Mouse (Mus musculus): ENCODE data around the gene Pmp22.

Gene Pmp22

DNA sequence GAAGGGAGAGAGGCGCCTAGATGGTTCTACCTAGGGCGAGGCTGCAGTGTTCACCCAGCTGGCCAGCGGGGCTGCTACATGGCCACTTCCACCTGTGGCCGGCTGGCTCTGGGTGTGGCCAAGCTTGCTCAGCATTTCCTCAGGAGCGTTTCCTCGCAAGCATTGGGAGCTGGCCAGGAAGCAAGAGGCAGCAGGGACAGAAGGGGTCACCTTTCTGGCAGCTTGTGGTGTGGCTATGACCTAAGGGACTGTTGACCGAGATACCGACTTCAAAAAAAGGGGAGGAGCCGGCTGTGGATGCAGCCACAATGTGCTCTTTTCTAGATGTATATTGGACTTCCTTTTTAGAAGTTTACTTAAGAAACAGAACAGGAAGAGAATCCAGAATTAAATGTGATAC lies 593 bp downstream of the Pmp22 start:
- DNase-seq = no peak

- DNase-seq = no peak
Observed at GRCm38 (mm10) chr11:63129840-63130239, 1.1 kb downstream of the Pmp22 start.

- peak; percentile 67 for DNase-seq
Observed at GRCm38 (mm10) chr11:63130497-63130896, 1.7 kb downstream of the Pmp22 start.

DNA sequence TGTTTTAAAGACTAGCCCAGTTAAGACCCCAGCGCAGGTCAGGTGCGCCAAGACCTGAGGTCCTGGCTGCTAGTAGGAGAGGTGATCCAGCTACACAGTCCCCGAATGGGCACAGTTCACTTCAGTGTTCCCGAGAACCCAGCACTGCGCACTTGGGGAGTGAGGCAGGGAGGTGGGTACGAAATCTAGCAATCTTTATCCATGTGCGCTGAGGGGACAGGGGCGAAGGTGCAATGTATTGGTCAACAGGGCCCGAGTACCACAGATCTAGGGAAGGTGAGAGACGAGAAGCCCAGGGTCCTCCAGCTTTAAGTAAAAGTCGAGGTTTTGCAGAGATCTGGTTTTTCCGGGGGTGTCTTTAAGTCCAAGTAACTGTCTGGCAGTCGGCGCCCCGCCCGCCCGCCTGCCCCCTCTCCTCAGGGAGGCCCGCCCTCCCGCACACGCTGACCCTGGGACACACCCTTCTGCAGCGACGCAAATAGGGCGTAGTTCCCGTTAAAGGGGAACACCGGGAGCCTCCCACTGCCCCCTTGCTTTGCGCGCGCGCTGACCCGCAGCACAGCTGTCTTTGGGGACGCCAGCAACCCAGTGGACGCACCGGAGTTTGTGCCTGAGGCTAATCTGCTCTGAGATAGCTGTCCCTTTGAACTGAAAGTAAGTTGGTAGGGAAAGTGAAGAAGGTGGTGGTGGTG lies 2.4 kb downstream of the Pmp22 start:
- no peak for DNase-seq

DNA sequence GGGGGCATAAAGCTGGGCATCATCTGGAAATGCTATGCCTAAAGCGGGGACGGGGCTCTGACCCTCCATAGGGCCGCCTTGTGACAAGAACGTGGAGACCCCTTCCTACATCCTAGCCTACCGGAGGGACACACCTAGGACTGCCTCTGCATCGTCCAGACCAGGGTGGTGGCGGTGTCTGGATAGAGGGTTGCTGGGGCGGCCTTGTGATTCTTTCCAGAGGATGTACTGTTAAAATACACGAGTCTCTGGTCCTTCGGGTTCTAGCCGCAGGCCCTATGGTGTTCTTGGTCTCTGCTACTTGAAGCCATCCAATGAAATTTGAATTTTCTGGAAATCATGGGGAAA lies 2.9 kb downstream of the Pmp22 start:
- DNase-seq = no peak

- no peak for DNase-seq
Observed at GRCm38 (mm10) chr11:63132151-63132500, 3.3 kb downstream of the Pmp22 start.

GRCm38 (mm10) chr11:63132501-63133435 lies 4.0 kb downstream of the Pmp22 start:
- DNase-seq = peak; percentile 29

- no peak for DNase-seq
Observed at GRCm38 (mm10) chr11:63134021-63134420, 5.2 kb downstream of the Pmp22 start.

- no peak for DNase-seq
Observed at GRCm38 (mm10) chr11:63134742-63135482, 6.1 kb downstream of the Pmp22 start.

- peak; percentile 81 for DNase-seq
Observed at GRCm38 (mm10) chr11:63135622-63136021, 6.8 kb downstream of the Pmp22 start.

DNA sequence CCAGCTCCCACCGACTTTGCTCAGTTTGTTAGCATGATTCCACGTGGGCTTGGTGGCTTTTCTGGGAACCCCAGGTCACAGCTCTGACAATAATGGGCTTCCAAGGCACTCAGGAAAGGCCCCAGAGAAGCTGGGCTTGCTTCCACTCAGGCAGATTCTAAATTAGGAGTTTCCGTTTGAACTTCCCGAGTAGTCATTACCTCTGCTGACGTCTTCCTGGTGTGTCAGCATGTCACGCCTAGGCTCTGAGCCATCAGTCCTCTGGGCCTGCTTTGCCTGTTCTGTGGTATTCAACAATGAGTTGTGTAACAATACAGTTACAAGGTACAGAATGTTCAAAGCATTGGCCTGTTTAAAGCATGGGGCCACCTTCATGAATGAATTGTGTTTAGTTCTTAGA lies 7.4 kb downstream of the Pmp22 start:
- no peak for DNase-seq

GRCm38 (mm10) chr11:63136836-63137416 lies 8.1 kb downstream of the Pmp22 start:
- DNase-seq = no peak

GRCm38 (mm10) chr11:63138739-63139138 lies 10.0 kb downstream of the Pmp22 start:
- DNase-seq = no peak

DNA sequence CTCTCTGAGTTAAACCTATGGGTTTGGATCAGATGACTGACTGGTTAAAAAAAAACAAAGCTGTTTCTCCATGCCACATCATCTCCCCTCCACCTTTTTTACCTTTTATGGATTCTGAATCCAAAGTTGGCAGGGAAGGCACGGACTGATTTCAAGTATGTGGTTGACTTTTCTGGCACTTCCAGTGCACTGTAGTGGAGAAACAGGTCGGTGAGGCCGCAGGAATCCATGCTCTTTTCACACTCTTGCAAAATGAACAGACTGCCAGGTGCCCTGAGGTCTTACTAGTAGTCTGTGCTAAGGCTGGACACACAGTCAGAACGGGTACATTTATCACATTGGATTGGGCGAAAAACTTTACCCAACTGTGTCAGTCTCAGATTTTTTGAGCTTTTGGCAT lies 13.5 kb downstream of the Pmp22 start:
- no peak for DNase-seq

- DNase-seq = no peak
Observed at GRCm38 (mm10) chr11:63142816-63143215, 14.0 kb downstream of the Pmp22 start.

- DNase-seq = no peak
Observed at GRCm38 (mm10) chr11:63143486-63143885, 14.7 kb downstream of the Pmp22 start.

- no peak for DNase-seq
Observed at GRCm38 (mm10) chr11:63146601-63147000, 17.8 kb downstream of the Pmp22 start.

DNA sequence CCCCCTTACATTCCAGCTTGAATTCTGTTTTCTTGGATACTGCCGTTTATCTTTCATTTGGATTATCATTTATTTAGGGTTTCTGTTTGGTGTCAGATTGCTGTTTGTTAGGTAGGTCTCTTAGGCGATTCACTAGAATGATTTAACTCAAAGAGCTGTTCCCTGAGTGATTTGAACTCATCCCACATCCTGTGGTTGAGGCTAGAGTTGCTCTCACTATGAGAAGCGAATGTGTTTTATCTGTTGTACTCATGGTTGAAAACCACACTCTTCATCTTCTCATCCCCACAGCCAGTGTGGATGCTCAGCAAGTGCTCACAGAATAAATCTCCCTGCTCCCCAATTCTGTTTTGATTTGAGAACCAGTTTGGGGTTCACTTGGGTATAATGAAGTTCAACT lies 19.5 kb downstream of the Pmp22 start:
- no peak for DNase-seq

DNA sequence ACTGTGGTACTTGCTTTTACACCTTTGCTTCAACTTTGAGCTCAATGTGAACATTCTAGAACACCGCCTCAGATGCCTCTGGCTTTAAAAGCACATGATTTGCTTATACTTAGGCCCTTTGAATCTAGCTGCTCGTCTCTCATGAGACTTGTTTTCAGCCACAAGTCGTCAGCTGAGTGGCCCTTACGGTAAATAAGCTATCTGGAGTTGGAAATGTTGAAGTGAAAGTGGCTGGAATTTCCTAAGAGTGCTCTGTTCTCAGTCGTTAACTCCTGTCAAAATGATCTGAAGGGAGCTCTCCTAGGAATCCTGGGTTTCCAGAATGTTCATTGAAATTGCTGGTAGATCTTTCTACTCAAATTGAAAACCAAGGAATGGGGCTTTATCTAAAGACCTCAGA lies 23.1 kb downstream of the Pmp22 start:
- no peak for DNase-seq

GRCm38 (mm10) chr11:63157117-63157516 lies 28.3 kb downstream of the Pmp22 start:
- no peak for DNase-seq

DNA sequence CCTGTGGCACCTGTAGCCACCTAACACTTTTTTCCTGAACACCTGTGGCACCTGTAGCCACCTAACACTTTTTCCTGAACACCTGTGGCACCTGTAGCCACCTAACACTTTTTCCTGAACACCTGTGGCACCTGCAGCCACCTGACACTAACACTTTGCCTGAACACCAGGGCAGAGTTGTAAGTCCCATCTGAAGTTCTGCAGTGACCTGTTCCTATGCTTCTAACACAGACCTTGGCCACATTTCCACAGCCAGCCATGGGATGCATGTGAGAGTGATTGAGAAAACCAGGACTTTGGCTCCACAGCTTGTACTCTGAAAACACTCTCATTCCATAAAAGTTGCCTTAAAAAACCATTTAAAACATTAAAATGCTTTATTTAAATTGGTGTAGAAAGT lies 32.1 kb downstream of the Pmp22 start:
- no peak for DNase-seq

GRCm38 (mm10) chr11:63162806-63163205 lies 34.0 kb downstream of the Pmp22 start:
- no peak for DNase-seq

DNA sequence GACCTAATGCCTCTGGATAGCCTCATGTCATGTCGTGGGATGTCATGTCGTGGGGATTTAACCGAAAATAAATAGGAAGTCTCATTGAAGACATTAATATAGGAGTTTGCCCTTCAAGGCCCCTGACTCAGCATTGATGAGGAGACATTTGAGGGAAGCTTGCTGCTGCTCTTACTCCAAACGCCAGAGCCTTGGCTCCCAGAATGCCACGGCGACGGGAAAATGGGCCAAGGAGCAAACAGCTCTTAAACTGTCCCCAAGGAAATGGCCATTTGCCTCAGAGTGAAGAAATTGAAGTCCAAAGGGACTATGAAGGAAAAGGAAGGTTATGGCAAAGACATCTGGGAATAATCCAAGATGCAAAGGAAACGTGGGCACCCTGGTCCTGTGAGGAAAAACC lies 34.8 kb downstream of the Pmp22 start:
- no peak for DNase-seq
